Mouse (Mus musculus) olfactory bulb, adult 2 months (tissue): ENCODE measurements at regions not wholly inside any gene's neighbourhood (a gene's known extent, or its start where the extent isn't known, plus 50 kb on each side); places are given as distances from the start of the nearest gene placed in this dataset.

Source experiments
- CTCF ChIP-seq: fragments of 200-500 bp; IDR thresholded peaks from 2 replicates; pipeline ENCODE4 v1.5.1; 2012; ENCODE audit warnings: low read depth, mild to moderate bottlenecking, low read length, moderate library complexity; ENCODE audit not compliant: insufficient read depth
- POLR2A ChIP-seq: fragments of 200-500 bp; IDR thresholded peaks from 2 replicates; pipeline ENCODE4 v1.6.1; 2012; ENCODE audit warnings: mild to moderate bottlenecking, low read depth, low read length, moderate library complexity; ENCODE audit not compliant: insufficient read depth

DNA sequence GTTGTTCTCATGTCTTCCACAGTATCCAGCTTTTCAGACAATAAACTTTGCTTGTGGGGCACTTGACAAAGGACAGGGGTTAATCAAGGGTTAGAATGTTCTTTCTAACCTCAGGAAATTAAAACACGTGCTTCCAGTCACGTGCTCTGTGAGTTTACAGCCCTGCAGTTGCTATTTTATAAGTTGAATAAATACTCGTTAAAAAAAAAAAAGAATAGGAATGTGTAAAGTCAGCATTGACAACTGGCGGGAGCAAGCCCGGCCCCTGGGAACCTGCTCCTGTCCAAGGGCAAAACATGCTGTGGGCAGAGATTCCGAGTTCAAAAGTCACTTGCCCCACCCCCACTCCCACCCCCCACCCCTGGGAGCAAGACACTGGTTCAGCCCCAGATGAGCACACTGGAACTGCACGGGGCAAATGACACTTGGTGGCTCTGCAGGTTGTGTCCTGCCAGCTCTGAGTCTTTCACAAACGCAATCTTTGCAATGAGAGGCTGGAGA is 72.8 kb upstream of the Lclat1 start:
- TF ChIP-seq CTCF: no peak
- no peak for TF ChIP-seq POLR2A
